Mouse (Mus musculus) MEL (cell line): ENCODE results near the gene Galnt2. TPM values are rescaled to one million over a fixed set of nuclear protein-coding genes. Genes with fewer than 3 reads are reported as not detected.

ENCODE experiments used
- DNase-seq: peaks from one replicate; pipeline ENCODE4 v3.0.0; 2011; ENCODE audit warnings: low read depth, low spot score
- H3K27ac ChIP-seq: 2 replicates; pipeline ENCODE4 v1.5.1; 2012; ENCODE audit warnings: low read depth, mild to moderate bottlenecking, control low read depth, low read length, moderate library complexity; ENCODE audit not compliant: control insufficient read depth
- H3K27me3 ChIP-seq, 2 experiments: fragments of 150-350 bp in 1 of 2; sonication (generic) in 1 of 2; 2 replicates each; pipeline ENCODE4 v1.6.1; 2012; ENCODE audit warnings: low read length in 2 of 2, mild to moderate bottlenecking in 2 of 2, improper control_type of control experiment in 1 of 2, moderate library complexity in 1 of 2; ENCODE audit not compliant: insufficient read depth in 2 of 2, control insufficient read depth in 1 of 2
- H3K36me3 ChIP-seq, 2 experiments: 2 replicates each; pipeline ENCODE4 v1.6.1; 2012 to 2014; ENCODE audit warnings: low read length in 2 of 2, improper control_type of control experiment in 1 of 2, inconsistent platforms in 1 of 2, mild to moderate bottlenecking in 1 of 2; ENCODE audit not compliant: insufficient read depth in 2 of 2, control insufficient read depth in 1 of 2
- H3K4me1 ChIP-seq, 2 experiments: fragments of 150-350 bp in 1 of 2; sonication (generic) in 1 of 2; 2 replicates each; pipeline ENCODE4 v1.6.1; 2012; ENCODE audit warnings: low read length in 2 of 2, improper control_type of control experiment in 1 of 2, mild to moderate bottlenecking in 1 of 2; ENCODE audit not compliant: insufficient read depth in 2 of 2, control insufficient read depth in 1 of 2
- H3K4me3 ChIP-seq, 2 experiments: fragments of 150-350 bp in 1 of 2; sonication (generic) in 1 of 2; 2 replicates each; pipeline ENCODE4 v1.5.1; 2012; ENCODE audit warnings: low read depth in 2 of 2, low read length in 2 of 2, mild to moderate bottlenecking in 2 of 2, moderate library complexity in 2 of 2, control low read depth in 1 of 2, improper control_type of control experiment in 1 of 2; ENCODE audit not compliant: control insufficient read depth in 1 of 2, insufficient read depth in 1 of 2
- H3K79me2 ChIP-seq: 2 replicates; pipeline ENCODE4 v1.6.1; 2012; ENCODE audit warnings: mild to moderate bottlenecking, low read length, moderate library complexity; ENCODE audit not compliant: control insufficient read depth, poor library complexity, insufficient read depth
- H3K9ac ChIP-seq: 2 replicates; pipeline ENCODE4 v1.6.1; 2012; ENCODE audit warnings: low read depth, mild to moderate bottlenecking, control low read depth, low read length, moderate library complexity; ENCODE audit not compliant: control insufficient read depth, poor library complexity, severe bottlenecking
- H3K9me3 ChIP-seq: fragments of 150-350 bp; sonication (generic); replicated peaks from 2 replicates; pipeline ENCODE4 v1.6.1; 2012; ENCODE audit warnings: mild to moderate bottlenecking, low read length, improper control_type of control experiment, moderate library complexity; ENCODE audit not compliant: insufficient read depth
- BHLHE40 ChIP-seq: IDR thresholded peaks from 2 replicates; pipeline ENCODE4 v1.6.1; 2012; ENCODE audit warnings: low read depth, mild to moderate bottlenecking, inconsistent platforms, low read length, improper control_type of control experiment, borderline replicate concordance
- CHD1 ChIP-seq: IDR thresholded peaks from 2 replicates; pipeline ENCODE4 v1.6.1; 2012; ENCODE audit warnings: low read depth, mild to moderate bottlenecking, inconsistent platforms, low read length, improper control_type of control experiment
- CTCF ChIP-seq, 3 experiments: IDR thresholded peaks in 2 of 3; conservative IDR thresholded peaks in 1 of 3; 2 replicates each; pipeline ENCODE4 v1.5.1; 2011 to 2012; ENCODE audit warnings: low read length in 3 of 3, low read depth in 2 of 3, mild to moderate bottlenecking in 2 of 3, improper control_type of control experiment in 1 of 3, inconsistent platforms in 1 of 3, mixed read lengths in 1 of 3, moderate library complexity in 1 of 3; ENCODE audit not compliant: control insufficient read depth in 1 of 3, insufficient read depth in 1 of 3, poor library complexity in 1 of 3, severe bottlenecking in 1 of 3
- ETS1 ChIP-seq: IDR thresholded peaks from 2 replicates; pipeline ENCODE4 v1.6.1; 2012; ENCODE audit warnings: low read depth, mild to moderate bottlenecking, inconsistent platforms, low read length, improper control_type of control experiment, moderate library complexity
- HCFC1 ChIP-seq: IDR thresholded peaks from 2 replicates; pipeline ENCODE4 v1.6.1; 2012; ENCODE audit warnings: low read depth, mild to moderate bottlenecking, inconsistent platforms, low read length, improper control_type of control experiment, moderate library complexity
- JUND ChIP-seq: IDR thresholded peaks from 2 replicates; pipeline ENCODE4 v1.6.1; 2011; ENCODE audit warnings: low read depth, mild to moderate bottlenecking, improper control_type of control experiment, low read length
- KAT2A ChIP-seq: conservative IDR thresholded peaks from 2 replicates; pipeline ENCODE4 v1.6.1; 2012; ENCODE audit warnings: low read depth, low read length, improper control_type of control experiment, inconsistent platforms
- MAFK ChIP-seq: IDR thresholded peaks from 2 replicates; pipeline ENCODE4 v1.6.1; 2011; ENCODE audit warnings: low read depth, mild to moderate bottlenecking, low read length, improper control_type of control experiment, borderline replicate concordance
- MAX ChIP-seq: IDR thresholded peaks from 2 replicates; pipeline ENCODE4 v1.6.1; 2011; ENCODE audit warnings: low read length, improper control_type of control experiment
- MAZ ChIP-seq: IDR thresholded peaks from 2 replicates; pipeline ENCODE4 v1.6.1; 2012; ENCODE audit warnings: low read depth, mild to moderate bottlenecking, inconsistent platforms, low read length, improper control_type of control experiment
- MEF2A ChIP-seq: IDR thresholded peaks from 2 replicates; pipeline ENCODE4 v1.6.1; 2014; ENCODE audit warnings: low read depth, mild to moderate bottlenecking, inconsistent platforms, low read length, improper control_type of control experiment; ENCODE audit not compliant: poor library complexity, insufficient replicate concordance, severe bottlenecking; ENCODE audit errors: extremely low read depth
- MXI1 ChIP-seq: IDR thresholded peaks from 2 replicates; pipeline ENCODE4 v1.6.1; 2011; ENCODE audit warnings: mild to moderate bottlenecking, low read depth, low read length, improper control_type of control experiment
- MYC ChIP-seq: IDR thresholded peaks from 2 replicates; pipeline ENCODE4 v1.6.1; 2011; ENCODE audit warnings: low read depth, mild to moderate bottlenecking, low read length, improper control_type of control experiment, moderate library complexity
- NELFE ChIP-seq: IDR thresholded peaks from 2 replicates; pipeline ENCODE4 v1.6.1; 2011; ENCODE audit warnings: low read depth, low read length, improper control_type of control experiment
- NRF1 ChIP-seq: IDR thresholded peaks from 2 replicates; pipeline ENCODE4 v1.6.1; 2014; ENCODE audit warnings: low read depth, mild to moderate bottlenecking, inconsistent platforms, low read length, improper control_type of control experiment, moderate library complexity; ENCODE audit not compliant: poor library complexity, insufficient read depth, severe bottlenecking
- POLR2A ChIP-seq, 2 experiments: IDR thresholded peaks; 2 replicates each; pipeline ENCODE4 v1.6.1; 2011 to 2012; ENCODE audit warnings: low read length in 2 of 2, mild to moderate bottlenecking in 2 of 2, control low read depth in 1 of 2, improper control_type of control experiment in 1 of 2, low read depth in 1 of 2, moderate library complexity in 1 of 2; ENCODE audit not compliant: control insufficient read depth in 1 of 2, insufficient read depth in 1 of 2, poor library complexity in 1 of 2
- POLR2AphosphoS2 ChIP-seq: IDR thresholded peaks from 2 replicates; pipeline ENCODE4 v1.6.1; 2011; ENCODE audit warnings: low read length, improper control_type of control experiment
- POLR2AphosphoS5 ChIP-seq: IDR thresholded peaks from 2 replicates; pipeline ENCODE4 v1.6.1; 2012; ENCODE audit warnings: low read depth, borderline replicate concordance, mild to moderate bottlenecking, inconsistent platforms, low read length, moderate library complexity, mixed read lengths
- RAD21 ChIP-seq: IDR thresholded peaks from 2 replicates; pipeline ENCODE4 v1.6.1; 2011; ENCODE audit warnings: mild to moderate bottlenecking, low read depth, low read length, improper control_type of control experiment
- RCOR1 ChIP-seq: IDR thresholded peaks from 2 replicates; pipeline ENCODE4 v1.6.1; 2012; ENCODE audit warnings: low read depth, mild to moderate bottlenecking, inconsistent platforms, low read length, improper control_type of control experiment
- SMC3 ChIP-seq: IDR thresholded peaks from 2 replicates; pipeline ENCODE4 v1.6.1; 2011; ENCODE audit warnings: low read depth, low read length, improper control_type of control experiment
- TAL1 ChIP-seq: IDR thresholded peaks from 2 replicates; pipeline ENCODE4 v1.6.1; 2012; ENCODE audit warnings: mild to moderate bottlenecking, inconsistent platforms, low read length, moderate library complexity, mixed read lengths
- TBP ChIP-seq: IDR thresholded peaks from 2 replicates; pipeline ENCODE4 v1.8.0; 2011; ENCODE audit warnings: low read depth, low read length, improper control_type of control experiment
- USF2 ChIP-seq, 2 experiments: IDR thresholded peaks; 2 replicates each; pipeline ENCODE4 v1.6.1; 2011 to 2012; ENCODE audit warnings: improper control_type of control experiment in 2 of 2, low read length in 2 of 2, borderline replicate concordance in 1 of 2, inconsistent platforms in 1 of 2, low read depth in 1 of 2, mild to moderate bottlenecking in 1 of 2; ENCODE audit not compliant: insufficient read depth in 1 of 2
- ZKSCAN1 ChIP-seq: IDR thresholded peaks from 2 replicates; pipeline ENCODE4 v1.6.1; 2012; ENCODE audit warnings: low read depth, mild to moderate bottlenecking, inconsistent platforms, low read length, improper control_type of control experiment, moderate library complexity
- ZMIZ1 ChIP-seq: IDR thresholded peaks from 2 replicates; pipeline ENCODE4 v1.6.1; 2012; ENCODE audit warnings: low read depth, mild to moderate bottlenecking, inconsistent platforms, low read length, improper control_type of control experiment, moderate library complexity
- ZNF384 ChIP-seq: IDR thresholded peaks from 2 replicates; pipeline ENCODE4 v1.6.1; 2012; ENCODE audit warnings: low read depth, mild to moderate bottlenecking, inconsistent platforms, low read length, improper control_type of control experiment
- polyA plus RNA-seq, 2 experiments: library from polyadenylated mRNA; stranded (reverse) in 1 of 2; unstranded in 1 of 2; fragments of >175 nt in 1 of 2; fragments of >200 nt in 1 of 2; gene quantifications; 2 replicates each; pipeline versions ENCODE4 v1.2.1 to v1.2.4; 2012; ENCODE audit warnings: low replicate concordance in 2 of 2, low read depth in 1 of 2; ENCODE audit not compliant: insufficient read length in 2 of 2, insufficient read depth in 1 of 2, missing spikeins in 1 of 2
- total RNA-seq: library from RNA; depleted of rRNA; stranded (reverse); fragments of 300-350 nt; gene quantifications from 2 replicates; pipeline ENCODE4 v1.2.3, GENCODE M21; 2012

The Galnt2 gene
- total and polyA plus RNA-seq, 3 experiments, result 12.0 to 14.5 TPM; not detected in 1

- H3K36me3 ChIP-seq, result no peaks in the 10 kb centered on the region
- TF ChIP-seq NELFE, result no peak
- TF ChIP-seq MAFK, result no peak
- TF ChIP-seq TBP, result no peak
- TF ChIP-seq POLR2AphosphoS2, result no peak
- TF ChIP-seq ZKSCAN1, result no peak
- no peak for TF ChIP-seq MAZ
- TF ChIP-seq ZNF384, result no peak
- TF ChIP-seq MXI1, result no peak
- no peak for TF ChIP-seq USF2 (IDR thresholded peaks at IDR 0.05; ENCODE audit: borderline replicate concordance in 1 of 2, insufficient read depth in 1 of 2, low read depth in 1 of 2, low read length in 2 of 2)
- TF ChIP-seq MEF2A, result no peak
- no peak for TF ChIP-seq CTCF (IDR thresholded peaks at IDR 0.05 in 2 of 3, conservative IDR thresholded peaks at IDR 0.05 in 1 of 3; ENCODE audit: control insufficient read depth in 1 of 3, insufficient read depth in 1 of 3, low read depth in 2 of 3, low read length in 3 of 3, poor library complexity in 1 of 3, severe bottlenecking in 1 of 3)
- TF ChIP-seq RAD21, result no peak
- no peak for DNase-seq
- H3K4me1 ChIP-seq, result no peaks in the 10 kb centered on the region
- H3K4me3 ChIP-seq, result no peak overlapping the region
- no peaks in the 10 kb centered on the region for H3K79me2 ChIP-seq
- H3K9ac ChIP-seq, result no peak overlapping the region
- H3K27me3 ChIP-seq, result no peaks in the 10 kb centered on the region
- no peak overlapping the region for H3K27ac ChIP-seq
- H3K9me3 ChIP-seq, result no peaks in the 10 kb centered on the region
Measured at GRCm38 (mm10) chr8:124392271-124393012, 161.3 kb downstream of the Galnt2 start.

- no peak overlapping the region for H3K9ac ChIP-seq
- H3K4me1 ChIP-seq, result no peaks in the 10 kb centered on the region
- DNase-seq, result no peak
- H3K27me3 ChIP-seq, result no peaks in the 10 kb centered on the region
- no peaks in the 10 kb centered on the region for H3K79me2 ChIP-seq
- no peaks in the 10 kb centered on the region for H3K9me3 ChIP-seq
- no peak for TF ChIP-seq NELFE
- no peak for TF ChIP-seq MEF2A
- TF ChIP-seq BHLHE40, result no peak
- TF ChIP-seq NRF1, result no peak
- no peak for TF ChIP-seq MAX
- TF ChIP-seq MYC, result no peak
- TF ChIP-seq TAL1, result no peak
- TF ChIP-seq POLR2A (IDR thresholded peaks at IDR 0.05; ENCODE audit: control insufficient read depth in 1 of 2, insufficient read depth in 1 of 2, low read depth in 1 of 2, low read length in 2 of 2, poor library complexity in 1 of 2), result no peak
- no peak for TF ChIP-seq ZMIZ1
- no peak for TF ChIP-seq KAT2A
- no peak for TF ChIP-seq HCFC1
- no peak for TF ChIP-seq RAD21
- no peak for TF ChIP-seq CHD1
- no peak for TF ChIP-seq POLR2AphosphoS5
- no peak for TF ChIP-seq JUND
- no peak for TF ChIP-seq SMC3
- TF ChIP-seq ETS1, result no peak
- no peak for TF ChIP-seq ZKSCAN1
- TF ChIP-seq RCOR1, result no peak
- H3K36me3 ChIP-seq, result no peaks in the 10 kb centered on the region
- H3K27ac ChIP-seq, result no peak overlapping the region
- H3K4me3 ChIP-seq, result no peak overlapping the region
Measured at GRCm38 (mm10) chr8:124393013-124393412, 161.8 kb downstream of the Galnt2 start.
